Mouse (Mus musculus): ENCODE measurements at regions not wholly inside any gene's neighbourhood (a gene's known extent, or its start where the extent isn't known, plus 50 kb on each side); places are given as distances from the start of the nearest gene placed in this dataset.

DNA sequence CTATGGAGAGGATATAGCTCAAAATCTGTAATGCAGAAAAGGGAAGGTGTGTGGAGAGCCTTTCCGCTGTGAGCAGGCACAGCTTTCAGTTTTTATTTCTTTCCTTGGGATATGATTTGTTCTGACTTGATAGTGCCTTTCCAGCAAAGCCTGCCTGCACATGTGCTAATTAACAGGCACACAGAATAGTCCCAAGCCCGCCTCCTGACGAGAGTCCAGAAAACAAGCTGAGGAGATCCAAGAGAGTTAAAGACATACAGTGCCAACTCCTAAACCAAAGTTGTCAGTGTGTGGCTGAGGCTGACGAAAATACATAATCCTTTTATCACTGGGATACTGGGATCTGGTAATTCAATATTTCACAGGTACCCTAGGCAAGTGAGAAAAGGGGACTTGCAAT is 224.8 kb upstream of the Gria1 start:
- no peaks in the 10 kb centered on the region for H3K9me3 ChIP-seq (replicated peaks)
- 74% methylated on average over 4 of the region's 4 CpGs for WGBS

DNA sequence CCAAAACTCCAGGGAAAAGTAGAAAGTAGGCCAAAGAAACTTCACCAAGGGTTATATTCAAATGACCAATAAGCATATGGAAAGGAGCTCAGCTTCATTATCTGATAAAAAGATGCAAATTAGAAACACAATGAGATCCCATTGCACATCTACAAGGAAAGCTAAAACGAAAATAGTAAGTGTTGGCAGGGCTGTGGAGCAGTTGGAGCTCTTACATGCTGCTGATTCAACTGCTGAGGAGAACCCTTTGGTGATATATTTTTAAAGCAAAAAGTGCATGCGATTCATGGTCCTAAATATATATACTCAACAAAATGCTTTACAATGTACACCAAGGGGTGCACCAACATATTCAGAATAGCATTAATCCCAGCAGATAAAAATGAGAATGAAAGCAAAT is 218.5 kb upstream of the Gria1 start:
- Histone ChIP-seq H3K4me1 (no peaks in the 10 kb centered on the region), H3K9me3 (replicated peaks) (no peaks in the 10 kb centered on the region), H3K27me3 (ENCODE audit: low read depth, poor library complexity, severe bottlenecking) (no peaks in the 10 kb centered on the region), H3K36me3 (no peaks in the 10 kb centered on the region), H3K4me3 (no peak overlapping the region), H3K27ac (no peak overlapping the region)
- WGBS: 82% methylated on average over 2 of the region's 2 CpGs
- DNase-seq (ENCODE audit: low spot score): no peak

More for the DNA sequence above, 224.8 kb upstream of the Gria1 start:
- H3K27ac ChIP-seq: no peak overlapping the region
- no peaks in the 10 kb centered on the region for H3K36me3 ChIP-seq
- H3K4me1 ChIP-seq: no peaks in the 10 kb centered on the region
- H3K27me3 ChIP-seq (ENCODE audit: low read depth, poor library complexity, severe bottlenecking): no peaks in the 10 kb centered on the region
- DNase-seq (ENCODE audit: low spot score): no peak
- no peak overlapping the region for H3K4me3 ChIP-seq

DNA sequence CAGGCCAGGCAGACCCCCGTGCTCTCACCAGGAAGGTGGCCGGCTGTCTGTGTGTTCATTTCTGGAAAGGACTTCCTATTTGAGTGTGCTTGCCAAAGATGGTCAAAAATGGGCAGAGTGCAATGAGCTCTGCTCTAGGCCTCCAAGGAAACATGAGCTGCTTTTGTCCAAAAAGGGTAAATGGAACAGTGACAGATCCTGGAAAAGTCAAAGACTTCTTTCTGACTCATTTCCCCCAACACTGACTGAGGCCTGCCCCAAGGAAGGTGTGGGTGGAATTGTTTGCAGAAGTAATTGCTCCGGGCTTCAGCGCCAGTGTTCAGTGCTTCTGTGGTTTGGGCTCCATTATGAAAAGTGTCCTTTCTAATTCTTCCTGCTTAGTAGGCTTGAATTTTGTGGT is 203.9 kb upstream of the Gria1 start:
- Histone ChIP-seq H3K4me1 (no peaks in the 10 kb centered on the region), H3K4me3 (no peak overlapping the region), H3K27me3 (ENCODE audit: low read depth, poor library complexity, severe bottlenecking) (no peaks in the 10 kb centered on the region), H3K27ac (no peak overlapping the region), H3K36me3 (no peaks in the 10 kb centered on the region), H3K9me3 (replicated peaks) (no peaks in the 10 kb centered on the region)
- WGBS: 91% methylated on average over 4 of the region's 4 CpGs
- no peak for DNase-seq (ENCODE audit: low spot score)

DNA sequence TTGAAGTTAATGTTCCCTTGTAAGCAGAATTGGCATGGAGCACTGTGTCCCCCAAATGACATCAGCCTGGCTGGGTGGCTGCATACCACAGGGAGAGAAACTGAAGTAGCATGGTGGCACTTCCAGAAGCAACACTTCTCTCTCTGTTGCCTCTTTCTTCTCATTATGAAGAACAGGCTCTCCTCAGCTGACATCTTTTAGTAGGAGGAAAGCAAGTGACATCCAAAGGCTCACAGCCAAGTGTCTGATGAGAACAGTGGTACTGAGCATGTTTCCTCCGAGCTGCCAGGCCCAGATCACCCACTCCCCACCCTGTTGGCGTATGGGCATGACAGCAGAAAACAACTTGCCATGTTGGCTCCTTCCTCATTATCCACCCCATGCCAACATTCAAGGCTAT is 201.0 kb upstream of the Gria1 start:
- H3K9me3 ChIP-seq (replicated peaks): no peaks in the 10 kb centered on the region
- no peaks in the 10 kb centered on the region for H3K27me3 ChIP-seq (ENCODE audit: low read depth, poor library complexity, severe bottlenecking)
- WGBS: 94% methylated on average over 2 of the region's 2 CpGs
- no peak overlapping the region for H3K4me3 ChIP-seq
- no peak overlapping the region for H3K27ac ChIP-seq
- H3K4me1 ChIP-seq: no peaks in the 10 kb centered on the region
- no peaks in the 10 kb centered on the region for H3K36me3 ChIP-seq
- DNase-seq (ENCODE audit: low spot score): no peak

DNA sequence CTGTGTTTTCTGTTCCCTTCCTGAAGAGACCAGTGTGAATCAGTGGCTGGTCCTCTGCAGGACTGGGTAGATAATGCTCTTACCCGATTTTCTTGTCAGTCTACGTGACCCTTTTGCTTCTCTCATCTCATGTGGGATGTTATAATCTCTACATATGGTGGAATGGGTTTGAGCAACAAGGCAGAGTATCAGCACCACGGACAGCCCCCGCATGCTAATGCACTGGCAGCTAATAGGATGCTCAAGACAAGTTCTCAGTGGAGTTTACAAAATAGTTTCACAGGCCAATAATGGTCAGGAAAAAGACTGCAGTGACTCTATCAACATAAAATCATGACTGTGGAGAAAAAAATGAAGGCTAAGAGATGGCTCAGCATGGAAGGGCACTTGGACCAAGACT is 199.1 kb upstream of the Gria1 start:
- Histone ChIP-seq H3K4me1 (no peaks in the 10 kb centered on the region), H3K27ac (no peak overlapping the region), H3K36me3 (no peaks in the 10 kb centered on the region), H3K4me3 (no peak overlapping the region), H3K27me3 (ENCODE audit: low read depth, poor library complexity, severe bottlenecking) (no peaks in the 10 kb centered on the region), H3K9me3 (replicated peaks) (no peaks in the 10 kb centered on the region)
- WGBS: 50% methylated on average over 4 of the region's 4 CpGs
- peak; percentile 75 for DNase-seq (ENCODE audit: low spot score)

DNA sequence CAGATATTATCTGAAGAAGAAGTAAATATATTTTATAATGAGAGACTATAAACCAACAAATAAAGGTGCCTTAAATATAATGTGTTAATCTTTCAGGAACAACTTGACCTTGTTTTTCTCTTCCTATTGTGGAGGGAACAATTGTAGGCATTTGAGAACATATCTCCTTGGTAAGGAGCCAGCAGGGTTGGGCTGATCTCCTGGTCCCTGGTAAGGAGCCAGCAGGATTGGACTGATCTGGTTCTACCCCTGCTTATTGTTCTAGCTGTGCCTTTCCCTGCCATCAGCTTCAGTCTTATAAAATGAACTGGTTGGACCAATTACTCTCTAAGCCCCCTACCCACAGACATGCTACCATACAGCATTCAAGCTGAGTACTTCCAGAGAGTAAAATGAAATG is 187.7 kb upstream of the Gria1 start:
- Histone ChIP-seq H3K4me1 (no peaks in the 10 kb centered on the region), H3K9me3 (replicated peaks) (no peaks in the 10 kb centered on the region), H3K4me3 (no peak overlapping the region), H3K27me3 (ENCODE audit: low read depth, poor library complexity, severe bottlenecking) (no peaks in the 10 kb centered on the region), H3K36me3 (no peaks in the 10 kb centered on the region), H3K27ac (no peak overlapping the region)
- DNase-seq (ENCODE audit: low spot score): no peak

DNA sequence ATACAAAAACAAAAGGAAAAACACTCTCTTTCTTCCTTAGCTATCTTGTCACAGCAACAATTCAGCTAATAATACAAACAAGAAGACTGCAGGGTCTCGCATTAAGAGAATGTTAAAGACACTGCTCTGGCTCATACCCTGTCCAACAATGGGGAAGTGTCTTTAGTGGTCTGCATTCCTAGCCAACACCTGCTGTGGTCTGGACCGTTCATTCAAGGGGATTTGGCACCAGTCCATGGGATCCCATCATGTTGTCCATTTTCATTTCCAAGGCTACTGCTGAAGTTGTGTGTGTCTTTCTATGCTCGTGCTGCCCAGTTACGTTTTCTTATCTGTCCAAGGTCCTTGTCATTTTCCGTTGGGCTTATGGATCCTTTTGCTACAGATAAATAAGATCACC is 183.7 kb upstream of the Gria1 start:
- Histone ChIP-seq H3K27ac (no peak overlapping the region), H3K9me3 (replicated peaks) (no peaks in the 10 kb centered on the region), H3K27me3 (ENCODE audit: low read depth, poor library complexity, severe bottlenecking) (no peaks in the 10 kb centered on the region), H3K4me1 (no peaks in the 10 kb centered on the region), H3K36me3 (no peaks in the 10 kb centered on the region), H3K4me3 (no peak overlapping the region)
- no peak for DNase-seq (ENCODE audit: low spot score)
- 92% methylated on average over 5 of the region's 5 CpGs for WGBS

DNA sequence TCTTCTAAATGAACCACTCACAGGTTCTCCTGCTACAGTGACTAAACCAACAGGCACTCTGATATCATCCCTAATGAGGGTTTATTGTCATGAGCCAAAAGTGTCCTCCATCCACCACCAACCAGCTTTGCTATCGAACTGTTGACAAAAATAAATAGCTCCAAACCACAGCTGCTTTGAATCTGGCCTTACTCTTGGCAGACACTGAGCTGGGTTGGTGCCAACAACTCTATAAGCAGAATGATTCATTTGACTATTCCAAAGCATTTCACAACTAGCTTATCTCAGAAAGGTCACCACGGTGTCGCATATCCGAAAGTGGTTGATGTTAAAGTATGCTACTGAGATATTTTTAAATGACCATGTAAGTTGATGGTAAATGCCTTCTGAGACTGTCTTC is 148.5 kb upstream of the Gria1 start:
- Histone ChIP-seq H3K27me3 (ENCODE audit: low read depth, poor library complexity, severe bottlenecking) (no peaks in the 10 kb centered on the region), H3K27ac (no peak overlapping the region), H3K4me1 (no peaks in the 10 kb centered on the region), H3K9me3 (replicated peaks) (no peaks in the 10 kb centered on the region), H3K36me3 (no peaks in the 10 kb centered on the region), H3K4me3 (no peak overlapping the region)
- no peak for DNase-seq (ENCODE audit: low spot score)
- whole genome bisulfite sequencing: 82% methylated on average over 4 of the region's 4 CpGs

DNA sequence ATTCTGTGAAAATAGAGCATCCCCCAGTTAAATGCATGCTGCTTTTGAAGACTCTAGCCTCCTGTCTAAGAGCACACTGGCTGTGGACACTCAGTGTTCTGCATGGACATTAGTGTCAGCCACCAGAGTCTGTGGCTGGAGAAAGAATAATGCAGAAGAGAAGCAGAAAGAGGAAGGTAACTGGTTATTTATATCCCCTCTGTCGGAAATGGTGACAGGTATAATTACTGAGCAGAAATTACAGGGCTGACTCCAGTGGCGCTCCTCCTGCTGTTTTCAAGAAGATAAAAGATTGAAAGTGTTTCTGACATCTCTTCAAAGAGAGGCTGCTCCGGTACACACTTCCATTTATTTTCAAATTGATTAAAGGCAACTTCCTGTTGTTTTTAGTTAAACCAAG is 139.5 kb upstream of the Gria1 start:
- H3K4me3 ChIP-seq: no peak overlapping the region
- no peaks in the 10 kb centered on the region for H3K27me3 ChIP-seq (ENCODE audit: low read depth, poor library complexity, severe bottlenecking)
- H3K9me3 ChIP-seq (replicated peaks): no peaks in the 10 kb centered on the region
- no peaks in the 10 kb centered on the region for H3K36me3 ChIP-seq
- DNase-seq (ENCODE audit: low spot score): no peak
- H3K4me1 ChIP-seq: peaks cover 4% of the 10 kb centered on the region; the same call in 1 of the 2 replicates
- H3K27ac ChIP-seq: no peak overlapping the region
- 20% methylated on average over 3 of the region's 3 CpGs for WGBS

DNA sequence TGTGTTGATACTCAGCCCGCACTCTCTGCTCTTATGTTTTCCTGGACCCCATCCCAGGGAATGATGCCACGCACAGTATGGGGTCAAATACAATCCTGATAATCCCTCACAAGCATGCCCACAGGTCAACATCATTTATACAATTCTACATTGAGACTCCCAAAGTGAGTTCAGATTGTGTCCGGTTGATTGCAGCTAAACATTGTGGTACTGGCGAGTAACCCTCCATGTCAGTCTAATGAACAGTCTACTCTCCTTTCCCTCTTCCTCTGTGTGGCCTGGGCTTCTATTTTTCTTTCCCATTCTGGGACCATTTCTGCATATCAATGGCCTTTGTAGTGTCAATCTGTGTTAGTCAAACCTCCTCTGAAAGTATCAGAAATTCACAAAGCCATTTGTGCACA is 112.6 kb upstream of the Gria1 start:
- WGBS: 94% methylated on average over 4 of the region's 4 CpGs
- H3K9me3 ChIP-seq (replicated peaks): no peaks in the 10 kb centered on the region
- H3K27me3 ChIP-seq (ENCODE audit: low read depth, poor library complexity, severe bottlenecking): no peaks in the 10 kb centered on the region
- DNase-seq (ENCODE audit: low spot score): no peak
- H3K4me3 ChIP-seq: no peak overlapping the region
- no peaks in the 10 kb centered on the region for H3K4me1 ChIP-seq
- no peak overlapping the region for H3K27ac ChIP-seq
- H3K36me3 ChIP-seq: no peaks in the 10 kb centered on the region

DNA sequence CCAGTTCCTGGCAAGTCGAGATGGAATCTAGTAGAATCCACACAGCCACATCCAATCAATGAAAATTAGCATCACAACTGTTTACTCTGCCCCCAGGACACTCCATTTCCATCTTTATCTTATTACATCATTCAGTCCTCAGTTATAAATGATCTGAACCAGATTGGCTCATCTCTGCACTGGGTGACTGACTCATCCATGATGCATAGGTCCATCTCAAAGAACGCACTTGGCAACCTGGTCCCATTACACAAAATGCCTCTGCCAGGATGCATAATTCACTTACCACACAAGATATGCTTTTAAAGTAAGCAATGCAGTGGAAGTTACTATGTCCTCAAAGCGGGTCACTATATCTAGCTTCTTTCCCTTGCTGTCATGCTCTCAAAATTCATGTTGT is 110.0 kb upstream of the Gria1 start:
- H3K9me3 ChIP-seq (replicated peaks): no peaks in the 10 kb centered on the region
- DNase-seq (ENCODE audit: low spot score): no peak
- H3K36me3 ChIP-seq: no peaks in the 10 kb centered on the region
- H3K4me3 ChIP-seq: no peak overlapping the region
- no peak overlapping the region for H3K27ac ChIP-seq
- 88% methylated on average over 3 of the region's 3 CpGs for WGBS
- H3K27me3 ChIP-seq (ENCODE audit: low read depth, poor library complexity, severe bottlenecking): no peaks in the 10 kb centered on the region
- H3K4me1 ChIP-seq: no peaks in the 10 kb centered on the region

DNA sequence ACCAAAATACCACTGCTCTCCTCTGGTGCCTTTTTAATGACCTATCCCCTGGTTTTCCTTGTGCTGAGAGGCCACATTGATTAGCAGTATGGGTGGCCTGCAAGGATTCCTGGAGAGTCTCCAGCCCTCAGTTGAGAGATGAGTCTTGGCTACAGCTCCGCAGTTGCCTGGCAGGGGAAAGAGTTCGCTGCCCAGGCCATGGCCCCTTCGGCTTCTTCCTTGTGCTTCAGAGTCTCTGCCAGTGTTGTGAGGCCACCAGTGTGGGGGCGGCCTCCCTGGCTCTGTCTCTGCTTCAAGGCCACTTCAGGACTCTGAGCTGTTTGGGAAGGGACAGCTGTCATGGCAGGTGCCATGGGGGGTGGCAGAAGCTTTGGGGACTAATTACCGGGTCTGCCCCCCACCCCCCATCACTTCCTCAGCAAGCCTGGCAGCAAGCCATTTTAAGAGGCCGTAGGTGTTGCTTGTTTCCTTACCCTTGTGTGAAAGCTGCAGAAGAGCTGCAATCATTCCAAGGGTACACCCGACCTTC is 85.8 kb upstream of the Gria1 start:
- Histone ChIP-seq H3K27ac (no peak overlapping the region), H3K27me3 (ENCODE audit: low read depth, poor library complexity, severe bottlenecking) (no peaks in the 10 kb centered on the region), H3K36me3 (no peaks in the 10 kb centered on the region), H3K4me3 (no peak overlapping the region), H3K9me3 (replicated peaks) (no peaks in the 10 kb centered on the region), H3K4me1 (no peaks in the 10 kb centered on the region)
- no peak for DNase-seq (ENCODE audit: low spot score)
- 91% methylated on average over 7 of the region's 7 CpGs for WGBS

DNA sequence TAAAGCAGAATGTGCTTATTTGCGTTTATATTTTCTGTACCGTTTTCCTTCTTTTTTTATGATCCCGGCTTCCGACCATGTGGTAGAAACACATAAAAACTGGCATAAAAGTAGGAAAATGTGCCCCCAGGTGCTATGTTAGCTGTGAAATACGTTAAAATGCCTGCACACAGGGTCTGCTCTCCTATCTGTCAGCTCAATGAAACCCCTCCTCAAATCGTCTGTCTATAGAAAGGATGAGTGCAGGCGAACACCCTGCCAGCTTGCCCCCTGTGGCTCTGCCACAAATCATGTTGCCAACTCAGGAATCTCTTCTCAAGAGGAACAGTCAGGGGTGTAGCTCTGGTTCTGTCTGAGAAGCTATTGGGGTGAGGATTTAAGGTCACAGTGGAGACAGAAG is 78.4 kb upstream of the Gria1 start:
- WGBS: 71% methylated on average over 7 of the region's 7 CpGs
- Histone ChIP-seq H3K27ac (no peak overlapping the region), H3K9me3 (replicated peaks) (no peaks in the 10 kb centered on the region), H3K27me3 (ENCODE audit: low read depth, poor library complexity, severe bottlenecking) (no peaks in the 10 kb centered on the region), H3K4me3 (no peak overlapping the region), H3K4me1 (no peaks in the 10 kb centered on the region), H3K36me3 (no peaks in the 10 kb centered on the region)
- DNase-seq (ENCODE audit: low spot score): no peak

DNA sequence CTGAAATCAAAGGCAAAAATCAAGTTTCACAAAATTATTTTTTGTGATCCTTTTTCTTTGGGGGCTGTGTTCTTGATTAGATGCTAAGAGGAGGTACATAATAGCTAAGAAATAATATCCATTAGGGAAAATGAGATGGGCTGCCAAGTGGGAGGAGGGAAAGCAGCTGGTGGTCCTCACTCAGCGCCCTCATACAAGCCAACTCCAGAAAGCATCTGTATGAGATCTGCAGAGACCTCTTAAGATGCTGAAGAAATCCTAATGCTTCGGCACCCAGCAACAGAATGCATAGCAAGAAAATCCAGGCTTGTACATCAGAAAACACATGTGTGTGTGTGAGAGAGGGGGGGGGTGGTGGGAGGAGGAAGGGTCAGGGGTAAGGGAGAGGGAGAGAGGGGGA is 58.8 kb upstream of the Gria1 start:
- no peaks in the 10 kb centered on the region for H3K36me3 ChIP-seq
- no peaks in the 10 kb centered on the region for H3K9me3 ChIP-seq (replicated peaks)
- 89% methylated on average over 2 of the region's 2 CpGs for WGBS
- no peak overlapping the region for H3K4me3 ChIP-seq
- H3K4me1 ChIP-seq: no peaks in the 10 kb centered on the region
- H3K27ac ChIP-seq: no peak overlapping the region
- DNase-seq (ENCODE audit: low spot score): no peak
- H3K27me3 ChIP-seq (ENCODE audit: low read depth, poor library complexity, severe bottlenecking): no peaks in the 10 kb centered on the region

All from limb, embryonic 10.5 days (tissue).